Mouse (Mus musculus): Measurements from ENCODE around the gene Relt.

- TF ChIP-seq CTCF (IDR thresholded peaks at IDR 0.05; ENCODE audit: extremely low read depth, insufficient read depth, insufficient read length, insufficient replicate concordance) (no peak), POLR2A (IDR thresholded peaks at IDR 0.05; ENCODE audit: low read depth, low read length) (no peak)
Observed at GRCm38 (mm10) chr7:100841608-100842007, 21.6 kb downstream of the Relt start.
